Mouse (Mus musculus) forebrain, embryonic 13.5 days (tissue): ENCODE measurements around the gene Cd2. TPM values are rescaled to one million over a fixed set of nuclear protein-coding genes. Genes with fewer than 3 reads are reported as not detected.

ENCODE experiments used
- ATAC-seq: fragments of 200-750 bp; cut with Nextera tagmentation; 2 replicates; pipeline ENCODE4 v1.8.0; 2017
- H3K27ac ChIP-seq: fragments of 300-500 bp; sonication (generic); 2 replicates; pipeline ENCODE4 v1.5.1; 2015; ENCODE audit warnings: inconsistent platforms, mild to moderate bottlenecking, moderate library complexity
- H3K27me3 ChIP-seq: fragments of 300-500 bp; sonication (generic); 2 replicates; pipeline ENCODE4 v1.6.1; 2015; ENCODE audit warnings: mild to moderate bottlenecking, inconsistent platforms
- H3K36me3 ChIP-seq: fragments of 300-500 bp; sonication (generic); 2 replicates; pipeline ENCODE4 v1.6.1; 2015; ENCODE audit warnings: mild to moderate bottlenecking, inconsistent platforms; ENCODE audit not compliant: poor library complexity, severe bottlenecking
- H3K4me1 ChIP-seq: fragments of 300-500 bp; sonication (generic); 2 replicates; pipeline ENCODE4 v1.6.1; 2015; ENCODE audit warnings: inconsistent platforms
- H3K4me2 ChIP-seq: fragments of 300-500 bp; sonication (generic); 2 replicates; pipeline ENCODE4 v1.6.1; 2015; ENCODE audit warnings: inconsistent platforms, mild to moderate bottlenecking, moderate library complexity
- H3K4me3 ChIP-seq: fragments of 300-500 bp; sonication (generic); 2 replicates; pipeline ENCODE4 v1.5.1; 2015; ENCODE audit warnings: mild to moderate bottlenecking, inconsistent platforms
- H3K9ac ChIP-seq: fragments of 300-500 bp; sonication (generic); 2 replicates; pipeline ENCODE4 v1.6.1; 2015; ENCODE audit warnings: mild to moderate bottlenecking, inconsistent platforms
- H3K9me3 ChIP-seq: fragments of 300-500 bp; sonication (generic); replicated peaks from 2 replicates; pipeline ENCODE4 v1.6.1; 2016; ENCODE audit warnings: inconsistent platforms
- WGBS: fragments of 180-500 bp; shearing (Covaris S2); methylation state at CpG from one replicate; pipeline ENCODE4 v1.1.7; 2015; 5-methylcytosine and 5-hydroxymethylcytosine counted together
- polyA plus RNA-seq: library from polyadenylated mRNA; unstranded; fragments of >200 nt; fragmentation: Nextera tagmentation; extraction: Ambion mirVana; gene quantifications from 2 replicates; pipeline ENCODE4 v1.2.1, GENCODE M21; 2015

The Cd2 gene
- polyA plus RNA-seq, 1 experiment from 2014 or later: not detected

DNA sequence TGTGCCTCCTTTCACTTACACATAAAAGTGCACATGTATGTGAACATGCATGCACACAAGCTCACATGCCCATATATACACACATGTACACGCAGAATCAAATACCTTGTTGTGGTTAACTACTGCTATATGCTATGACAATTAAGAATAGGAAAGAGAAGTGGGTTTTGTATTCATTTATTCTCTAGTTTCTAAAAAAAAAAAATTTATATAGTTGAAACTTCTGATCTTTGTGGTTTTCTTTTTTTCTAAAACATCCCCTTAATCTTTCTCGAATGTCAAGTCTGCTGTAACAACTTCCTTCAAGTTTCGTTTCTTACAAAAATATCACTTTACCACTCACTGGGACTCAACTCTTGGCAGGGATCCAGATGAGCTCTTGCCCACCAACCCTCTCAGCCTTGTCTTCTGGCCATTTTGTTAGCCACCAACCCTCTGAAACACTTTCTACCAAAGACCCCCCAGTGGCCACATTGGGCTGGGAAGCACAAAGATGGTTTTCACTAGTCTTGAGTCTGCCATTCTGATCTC lies 22.1 kb downstream of the Cd2 start:
- no peaks in the 10 kb centered on the region; the same call in 1 of the 2 replicates for H3K9me3 ChIP-seq
- no peaks in the 10 kb centered on the region for H3K36me3 ChIP-seq
- H3K27me3 ChIP-seq: no peaks in the 10 kb centered on the region
- no peak overlapping the region for H3K9ac ChIP-seq
- 86% methylated on average over 3 of the region's 3 CpGs for WGBS
- no peaks in the 10 kb centered on the region for H3K4me1 ChIP-seq
- no peak overlapping the region for H3K27ac ChIP-seq
- no peak for ATAC-seq
- H3K4me2 ChIP-seq: no peak overlapping the region
- no peak overlapping the region for H3K4me3 ChIP-seq

DNA sequence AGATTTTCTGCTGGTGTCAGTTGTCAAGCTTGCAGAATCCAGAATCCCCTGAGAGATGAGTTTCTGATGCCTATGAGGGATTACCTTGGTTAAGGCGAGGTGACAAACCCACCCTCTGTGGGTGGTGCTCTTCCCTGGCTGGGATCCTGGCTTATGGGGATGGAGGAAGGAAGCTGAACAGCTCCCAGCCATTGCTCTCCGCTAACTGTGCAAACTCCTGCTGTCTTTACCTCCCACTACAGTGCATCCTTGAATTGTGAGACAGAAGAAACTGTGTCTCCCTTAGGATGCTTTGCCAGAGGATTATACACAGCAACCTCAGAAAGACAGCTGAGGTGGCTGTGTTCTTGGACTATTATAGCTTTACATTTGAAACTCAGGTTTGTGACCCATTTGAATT lies 28.8 kb downstream of the Cd2 start:
- 49% methylated on average over 2 of the region's 2 CpGs for WGBS
- H3K27me3 ChIP-seq: no peaks in the 10 kb centered on the region
- no peak overlapping the region for H3K27ac ChIP-seq
- no peak overlapping the region for H3K4me3 ChIP-seq
- no peaks in the 10 kb centered on the region for H3K9me3 ChIP-seq
- no peak for ATAC-seq
- H3K4me1 ChIP-seq: peaks cover 5% of the 10 kb centered on the region; the same call in 1 of the 2 replicates
- H3K36me3 ChIP-seq: no peaks in the 10 kb centered on the region
- H3K4me2 ChIP-seq: no peak overlapping the region
- H3K9ac ChIP-seq: no peak overlapping the region

DNA sequence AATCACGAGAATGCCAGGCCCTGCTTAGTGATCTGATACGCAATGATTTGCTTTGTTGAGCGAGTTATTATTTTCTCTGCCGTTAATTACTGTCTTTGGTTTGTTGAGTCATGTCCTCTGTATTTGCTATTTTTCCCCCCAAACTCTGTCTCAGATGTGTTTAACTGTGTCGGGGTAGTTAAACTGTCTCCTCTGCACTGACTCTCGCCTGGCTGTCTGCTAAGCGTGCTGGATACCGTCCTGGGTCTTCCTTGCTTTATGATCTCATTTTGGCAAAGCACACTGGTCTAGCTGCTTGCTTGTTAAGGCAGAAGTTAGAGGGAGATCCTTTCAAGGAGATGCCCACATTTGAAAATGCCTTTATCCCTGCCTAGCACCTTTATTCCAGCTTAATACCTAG lies 31.6 kb downstream of the Cd2 start:
- no peaks in the 10 kb centered on the region for H3K27me3 ChIP-seq
- H3K4me2 ChIP-seq: no peak overlapping the region
- ATAC-seq: no peak
- H3K9ac ChIP-seq: no peak overlapping the region
- WGBS: 87% methylated on average over 8 of the region's 8 CpGs
- H3K4me3 ChIP-seq: no peak overlapping the region
- H3K9me3 ChIP-seq: no peaks in the 10 kb centered on the region
- peaks cover 5% of the 10 kb centered on the region; the same call in 1 of the 2 replicates for H3K4me1 ChIP-seq
- H3K27ac ChIP-seq: no peak overlapping the region
- no peaks in the 10 kb centered on the region for H3K36me3 ChIP-seq

- Histone ChIP-seq H3K27ac (no peak overlapping the region), H3K4me3 (no peak overlapping the region), H3K4me2 (no peak overlapping the region), H3K4me1 (peaks cover 5% of the 10 kb centered on the region; the same call in 1 of the 2 replicates), H3K27me3 (no peaks in the 10 kb centered on the region), H3K9ac (no peak overlapping the region), H3K36me3 (no peaks in the 10 kb centered on the region), H3K9me3 (no peaks in the 10 kb centered on the region)
- 84% methylated on average over 8 of the region's 8 CpGs for WGBS
- no peak for ATAC-seq
Measured at GRCm38 (mm10) chr3:101252141-101252540, 35.6 kb downstream of the Cd2 start.

- H3K36me3 ChIP-seq: no peaks in the 10 kb centered on the region
- ATAC-seq: no peak
- H3K9ac ChIP-seq: no peak overlapping the region
- H3K27ac ChIP-seq: no peak overlapping the region
- no peaks in the 10 kb centered on the region for H3K4me1 ChIP-seq
- H3K4me3 ChIP-seq: no peak overlapping the region
- H3K27me3 ChIP-seq: no peaks in the 10 kb centered on the region
- 93% methylated on average over 6 of the region's 6 CpGs for WGBS
- H3K9me3 ChIP-seq: no peaks in the 10 kb centered on the region
- H3K4me2 ChIP-seq: no peak overlapping the region
Measured at GRCm38 (mm10) chr3:101249846-101250245, 37.9 kb downstream of the Cd2 start.

GRCm38 (mm10) chr3:101245212-101245611 lies 42.5 kb downstream of the Cd2 start:
- Histone ChIP-seq H3K4me3 (no peak overlapping the region), H3K4me1 (no peaks in the 10 kb centered on the region), H3K9me3 (no peaks in the 10 kb centered on the region), H3K27ac (no peak overlapping the region), H3K9ac (no peak overlapping the region), H3K4me2 (no peak overlapping the region), H3K27me3 (no peaks in the 10 kb centered on the region), H3K36me3 (no peaks in the 10 kb centered on the region)
- no peak for ATAC-seq
- 88% methylated on average over 3 of the region's 3 CpGs for WGBS

DNA sequence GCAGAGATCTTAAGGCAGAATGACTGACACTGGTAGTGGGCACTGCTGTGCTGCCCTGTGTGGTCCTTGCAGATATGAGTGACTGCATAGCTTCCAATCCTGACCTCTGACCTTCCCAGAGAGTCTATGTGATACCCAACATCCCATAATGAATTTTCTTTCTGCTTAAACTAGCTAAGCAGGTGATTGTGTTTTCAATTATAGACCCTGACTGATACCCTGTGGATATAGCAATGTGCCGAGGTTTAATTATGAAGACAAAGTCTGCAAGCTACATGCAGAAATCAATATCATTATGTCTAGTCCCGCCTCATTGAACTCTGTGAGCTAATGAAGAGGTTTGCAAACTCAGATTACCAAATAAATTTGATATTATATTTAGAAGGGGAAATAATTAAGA lies 44.7 kb downstream of the Cd2 start:
- Histone ChIP-seq H3K36me3 (no peaks in the 10 kb centered on the region), H3K4me2 (no peak overlapping the region), H3K9me3 (no peaks in the 10 kb centered on the region), H3K4me3 (no peak overlapping the region), H3K27me3 (no peaks in the 10 kb centered on the region), H3K27ac (no peak overlapping the region), H3K9ac (no peak overlapping the region), H3K4me1 (no peaks in the 10 kb centered on the region)
- 81% methylated on average over 2 of the region's 2 CpGs for WGBS
- no peak for ATAC-seq

DNA sequence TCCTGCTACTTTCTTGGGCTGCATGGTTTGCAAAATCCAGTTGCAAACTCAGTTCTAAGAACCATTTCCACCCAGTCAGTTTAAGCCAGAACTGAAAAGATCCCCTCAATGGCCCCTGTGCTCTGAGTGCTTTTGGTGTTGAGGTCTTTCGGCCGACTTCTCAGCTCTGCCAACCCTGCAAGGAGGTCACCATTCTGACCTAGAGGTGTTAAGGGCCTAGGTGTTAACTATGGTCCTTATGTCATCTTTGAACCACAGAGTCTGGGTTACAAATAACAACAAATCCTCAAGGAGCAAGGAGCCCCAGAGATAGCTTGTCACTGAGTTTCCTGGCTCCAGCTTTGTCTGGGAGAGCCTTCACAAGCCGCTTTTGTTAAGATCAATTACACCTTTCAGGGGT lies 45.9 kb downstream of the Cd2 start:
- peaks cover 10% of the 10 kb centered on the region for H3K4me1 ChIP-seq
- no peaks in the 10 kb centered on the region for H3K27me3 ChIP-seq
- no peaks in the 10 kb centered on the region for H3K36me3 ChIP-seq
- ATAC-seq: no peak
- WGBS: 79% methylated on average over 3 of the region's 3 CpGs
- H3K27ac ChIP-seq: no peak overlapping the region
- no peaks in the 10 kb centered on the region for H3K9me3 ChIP-seq
- no peak overlapping the region for H3K4me3 ChIP-seq
- no peak overlapping the region for H3K9ac ChIP-seq
- H3K4me2 ChIP-seq: no peak overlapping the region

DNA sequence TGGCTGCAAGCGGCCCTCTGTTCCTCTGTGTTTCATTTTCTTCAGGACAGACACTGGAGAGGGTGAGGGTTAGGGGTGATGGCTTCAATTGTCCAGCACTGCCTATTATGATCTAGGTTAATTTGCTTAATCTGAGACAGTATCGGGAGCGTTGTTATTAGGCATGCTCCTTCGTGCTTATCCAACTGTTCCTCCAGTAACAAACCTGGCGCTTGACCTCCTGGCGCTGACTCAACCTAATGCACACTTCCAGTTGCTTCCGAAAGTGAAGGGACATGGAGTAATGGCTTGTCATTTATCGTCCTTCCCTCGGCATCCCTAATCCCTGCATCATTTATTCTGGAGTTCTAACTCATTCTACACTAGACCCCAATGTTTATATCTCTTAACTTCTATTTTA lies 46.9 kb downstream of the Cd2 start:
- Histone ChIP-seq H3K27ac (no peak overlapping the region), H3K4me1 (peaks cover 16% of the 10 kb centered on the region), H3K4me2 (no peak overlapping the region), H3K9me3 (no peaks in the 10 kb centered on the region), H3K4me3 (no peak overlapping the region), H3K9ac (no peak overlapping the region), H3K36me3 (no peaks in the 10 kb centered on the region), H3K27me3 (no peaks in the 10 kb centered on the region)
- ATAC-seq: no peak
- whole genome bisulfite sequencing: 84% methylated on average over 9 of the region's 9 CpGs

- WGBS: 92% methylated on average over 4 of the region's 4 CpGs
- no peaks in the 10 kb centered on the region for H3K9me3 ChIP-seq
- no peak for ATAC-seq
Measured at GRCm38 (mm10) chr3:101239236-101239635, 48.5 kb downstream of the Cd2 start.

GRCm38 (mm10) chr3:101238695-101239094 lies 49.0 kb downstream of the Cd2 start:
- no peaks in the 10 kb centered on the region for H3K36me3 ChIP-seq
- no peaks in the 10 kb centered on the region for H3K27me3 ChIP-seq
- no peaks in the 10 kb centered on the region for H3K9me3 ChIP-seq
- no peak overlapping the region for H3K27ac ChIP-seq
- WGBS: 89% methylated on average over 6 of the region's 6 CpGs
- peaks cover 16% of the 10 kb centered on the region for H3K4me1 ChIP-seq
- no peak overlapping the region for H3K4me2 ChIP-seq
- no peak overlapping the region for H3K9ac ChIP-seq
- ATAC-seq: no peak
- no peak overlapping the region for H3K4me3 ChIP-seq

More at GRCm38 (mm10) chr3:101239236-101239635, 48.5 kb downstream of the Cd2 start:
- Histone ChIP-seq H3K4me2 (no peak overlapping the region), H3K27ac (no peak overlapping the region), H3K4me3 (no peak overlapping the region), H3K4me1 (peaks cover 16% of the 10 kb centered on the region), H3K27me3 (no peaks in the 10 kb centered on the region), H3K9ac (no peak overlapping the region), H3K36me3 (no peaks in the 10 kb centered on the region)

GRCm38 (mm10) chr3:101236995-101237808 lies 50.5 kb downstream of the Cd2 start:
- Histone ChIP-seq H3K27me3 (no peaks in the 10 kb centered on the region), H3K36me3 (no peaks in the 10 kb centered on the region), H3K27ac (peak overlapping the region; percentile 40; the same call in 1 of the 2 replicates), H3K4me1 (peaks cover 21% of the 10 kb centered on the region), H3K9ac (0 out of 2 replicates have a peak overlapping the region, but pooled peaks have one; percentile 37), H3K4me2 (no peak overlapping the region), H3K4me3 (no peak overlapping the region), H3K9me3 (no peaks in the 10 kb centered on the region)
- peak; percentile 73 for ATAC-seq
- 35% methylated on average over 16 of the region's 16 CpGs for WGBS
